Mouse (Mus musculus) neural tube, embryonic 11.5 days (tissue): ENCODE results near the gene Nubp2. TPM values are rescaled to one million over a fixed set of nuclear protein-coding genes. Genes with fewer than 3 reads are reported as not detected.
A peak's percentile ranks its signal among the peaks of the same experiment; 100 is the strongest.

Experiments
- ATAC-seq: fragments of 200-750 bp; cut with Nextera tagmentation; 2 replicates; pipeline ENCODE4 v1.8.0; 2017; ENCODE audit warnings: moderate number of reproducible peaks, mild to moderate bottlenecking, moderate TSS enrichment, moderate library complexity; ENCODE audit not compliant: insufficient read depth, low FRiP score, low TSS enrichment
- DNase-seq: peaks from one replicate; pipeline ENCODE4 v3.0.0-alpha.2; 2015; ENCODE audit warnings: low spot score
- H3K27ac ChIP-seq: fragments of 300-500 bp; sonication (generic); 2 replicates; pipeline ENCODE4 v1.5.1; 2014; ENCODE audit warnings: low read depth, mild to moderate bottlenecking, low read length
- H3K27me3 ChIP-seq: fragments of 300-500 bp; sonication (generic); 2 replicates; pipeline ENCODE4 v1.6.1; 2014; ENCODE audit warnings: mild to moderate bottlenecking, low read length, mixed read lengths; ENCODE audit not compliant: control insufficient read depth, insufficient read depth
- H3K36me3 ChIP-seq: fragments of 300-500 bp; sonication (generic); 2 replicates; pipeline ENCODE4 v1.6.1; 2014; ENCODE audit warnings: mild to moderate bottlenecking, low read length, moderate library complexity, mixed read lengths; ENCODE audit not compliant: control insufficient read depth, insufficient read depth
- H3K4me1 ChIP-seq: fragments of 300-500 bp; sonication (generic); 2 replicates; pipeline ENCODE4 v1.6.1; 2014; ENCODE audit warnings: low read length, mixed read lengths; ENCODE audit not compliant: control insufficient read depth, insufficient read depth
- H3K4me2 ChIP-seq: fragments of 300-500 bp; sonication (generic); 2 replicates; pipeline ENCODE4 v1.6.1; 2014; ENCODE audit warnings: low read depth, mild to moderate bottlenecking, moderate library complexity
- H3K4me3 ChIP-seq: fragments of 300-500 bp; sonication (generic); 2 replicates; pipeline ENCODE4 v1.5.1; 2014; ENCODE audit warnings: low read depth, low read length
- H3K9ac ChIP-seq: fragments of 300-500 bp; sonication (generic); 2 replicates; pipeline ENCODE4 v1.6.1; 2014; ENCODE audit warnings: mild to moderate bottlenecking, low read length
- H3K9me3 ChIP-seq: fragments of 300-500 bp; sonication (generic); 2 replicates; pipeline ENCODE4 v1.6.1; 2016; ENCODE audit warnings: low read length; ENCODE audit not compliant: control insufficient read depth
- WGBS: fragments of 180-500 bp; shearing (Covaris S2); extraction: QIAGEN DNeasy Blood & Tissue Kit; methylation state at CpG from one replicate; pipeline ENCODE4 v1.1.7; 2014; 5-methylcytosine and 5-hydroxymethylcytosine counted together
- polyA plus RNA-seq: library from polyadenylated mRNA; unstranded; fragments of >200 nt; fragmentation: Nextera tagmentation; extraction: Ambion mirVana; gene quantifications from 2 replicates; pipeline ENCODE4 v1.2.1, GENCODE M21; 2014

Nubp2 gene
- polyA plus RNA-seq, 1 experiment from 2014 or later = 88.8 TPM

- H3K36me3 ChIP-seq = no peaks in the 10 kb centered on the region
- H3K4me3 ChIP-seq = no peak overlapping the region
- H3K4me2 ChIP-seq = peak overlapping the region; percentile 81; the same call in 1 of the 2 replicates
- no peak for DNase-seq
- no peaks in the 10 kb centered on the region for H3K9me3 ChIP-seq
- no peaks in the 10 kb centered on the region for H3K27me3 ChIP-seq
- ATAC-seq = no peak
- peaks cover 2% of the 10 kb centered on the region; the same call in 1 of the 2 replicates for H3K4me1 ChIP-seq
- no peak overlapping the region for H3K9ac ChIP-seq
- H3K27ac ChIP-seq = no peak overlapping the region
These were observed 37.5 kb downstream of the Nubp2 start for GRCm38 (mm10) chr17:24848600-24849031.

GRCm38 (mm10) chr17:24847386-24847785 is 38.8 kb downstream of the Nubp2 start:
- ATAC-seq (no peak), DNase-seq (no peak)
- Histone ChIP-seq H3K27ac (no peak overlapping the region), H3K9me3 (no peaks in the 10 kb centered on the region), H3K36me3 (no peaks in the 10 kb centered on the region), H3K4me2 (no peak overlapping the region), H3K4me3 (no peak overlapping the region), H3K9ac (no peak overlapping the region), H3K27me3 (no peaks in the 10 kb centered on the region), H3K4me1 (peaks cover 2% of the 10 kb centered on the region; the same call in 1 of the 2 replicates)
- WGBS = 89% methylated on average over 1 of the region's 1 CpGs

GRCm38 (mm10) chr17:24844525-24844924 is 41.6 kb downstream of the Nubp2 start:
- Histone ChIP-seq H3K4me2 (no peak overlapping the region), H3K9me3 (no peaks in the 10 kb centered on the region), H3K27ac (no peak overlapping the region), H3K9ac (no peak overlapping the region), H3K4me1 (peaks cover 2% of the 10 kb centered on the region; the same call in 1 of the 2 replicates), H3K36me3 (no peaks in the 10 kb centered on the region), H3K27me3 (no peaks in the 10 kb centered on the region), H3K4me3 (no peak overlapping the region)
- WGBS = 46% methylated on average over 9 of the region's 9 CpGs
- DNase-seq (no peak), ATAC-seq (no peak)

- H3K9ac ChIP-seq = no peak overlapping the region
- 57% methylated on average over 2 of the region's 2 CpGs for WGBS
- H3K36me3 ChIP-seq = no peaks in the 10 kb centered on the region
- ATAC-seq = no peak
- DNase-seq = no peak
- H3K9me3 ChIP-seq = no peaks in the 10 kb centered on the region
- H3K4me3 ChIP-seq = no peak overlapping the region
- no peaks in the 10 kb centered on the region for H3K27me3 ChIP-seq
- H3K27ac ChIP-seq = no peak overlapping the region
- no peaks in the 10 kb centered on the region for H3K4me1 ChIP-seq
- no peak overlapping the region for H3K4me2 ChIP-seq
These were observed 43.5 kb downstream of the Nubp2 start for GRCm38 (mm10) chr17:24842631-24843030.

- Histone ChIP-seq H3K36me3 (no peaks in the 10 kb centered on the region), H3K4me1 (no peaks in the 10 kb centered on the region), H3K9me3 (no peaks in the 10 kb centered on the region), H3K4me3 (no peak overlapping the region), H3K27me3 (no peaks in the 10 kb centered on the region), H3K9ac (no peak overlapping the region), H3K27ac (no peak overlapping the region), H3K4me2 (no peak overlapping the region)
- ATAC-seq (no peak), DNase-seq (no peak)
- 53% methylated on average over 4 of the region's 4 CpGs for WGBS
These were observed 45.0 kb downstream of the Nubp2 start for GRCm38 (mm10) chr17:24841133-24841532.

- Histone ChIP-seq H3K9ac (no peak overlapping the region), H3K4me1 (no peaks in the 10 kb centered on the region), H3K9me3 (no peaks in the 10 kb centered on the region), H3K27ac (no peak overlapping the region), H3K27me3 (no peaks in the 10 kb centered on the region), H3K36me3 (no peaks in the 10 kb centered on the region), H3K4me2 (no peak overlapping the region), H3K4me3 (no peak overlapping the region)
- ATAC-seq (no peak), DNase-seq (no peak)
- 66% methylated on average over 5 of the region's 5 CpGs for whole genome bisulfite sequencing
These were observed 45.8 kb downstream of the Nubp2 start for GRCm38 (mm10) chr17:24840341-24840740.

- ATAC-seq = no peak
- WGBS = 69% methylated on average over 8 of the region's 8 CpGs
- H3K4me3 ChIP-seq = no peak within 1 kb of the TSS
These were observed 46.3 kb downstream of the Nubp2 start, which contains the start of gene Hagh for GRCm38 (mm10) chr17:24839842-24840241. TSS of gene Hagh (plus strand) at chr17:24840143.

More at GRCm38 (mm10) chr17:24839842-24840241, 46.3 kb downstream of the Nubp2 start, which contains the start of gene Hagh:
- no peaks in the 10 kb centered on the region for H3K9me3 ChIP-seq
- no peak within 1 kb of the TSS for H3K9ac ChIP-seq
- H3K4me2 ChIP-seq = no peak within 1 kb of the TSS
- H3K27me3 ChIP-seq = no peaks in the 10 kb centered on the region
- H3K36me3 ChIP-seq = no peaks in the 10 kb centered on the region
- no peaks in the 10 kb centered on the region for H3K4me1 ChIP-seq
- no peak for DNase-seq
- H3K27ac ChIP-seq = no peak within 1 kb of the TSS

Other genes with a start within 250 kb of the Nubp2 start
- gene Slc9a3r2, start 236.0 kb downstream of the Nubp2 start, polyA plus RNA-seq = 36.7 and 38.8 TPM in 2 replicates
- gene Npw, start 227.9 kb downstream of the Nubp2 start, polyA plus RNA-seq = not detected in 2 replicates
- gene Zfp598, start 216.7 kb downstream of the Nubp2 start, polyA plus RNA-seq = 31.8 and 35.7 TPM in 2 replicates
- 14.6 and 18.1 TPM in 2 replicates for gene Syngr3, start 196.4 kb downstream of the Nubp2 start, polyA plus RNA-seq
- 50.8 and 53.0 TPM in 2 replicates for gene Gfer, start 190.2 kb downstream of the Nubp2 start, polyA plus RNA-seq
- gene Noxo1, start 190.1 kb downstream of the Nubp2 start, polyA plus RNA-seq = 1.5 and 1.8 TPM in 2 replicates
- 110 and 131 TPM in 2 replicates for gene Tbl3, start 178.7 kb downstream of the Nubp2 start, polyA plus RNA-seq
- 0.57 TPM in 1 of 2 replicates, not detected in the other for gene Rnf151, start 168.3 kb downstream of the Nubp2 start, polyA plus RNA-seq
- gene Rps2, start 168.2 kb downstream of the Nubp2 start, polyA plus RNA-seq = 1,370 and 1,378 TPM in 2 replicates
- gene Ndufb10, start 161.9 kb downstream of the Nubp2 start, polyA plus RNA-seq = 213 and 214 TPM in 2 replicates
- not detected in 2 replicates for gene Rpl3l, start 158.5 kb downstream of the Nubp2 start, polyA plus RNA-seq
- 25.5 and 27.2 TPM in 2 replicates for gene Msrb1, start 149.7 kb downstream of the Nubp2 start, polyA plus RNA-seq
- 0.38 and 0.81 TPM in 2 replicates for gene Hs3st6, start 133.4 kb downstream of the Nubp2 start, polyA plus RNA-seq
- not detected in 2 replicates for gene Meiob, start 82.1 kb downstream of the Nubp2 start, polyA plus RNA-seq
- 32.9 and 34.5 TPM in 2 replicates for gene Hagh, start 46.2 kb downstream of the Nubp2 start, polyA plus RNA-seq
- gene Fahd1, start 36.0 kb downstream of the Nubp2 start, polyA plus RNA-seq = 16.2 and 19.0 TPM in 2 replicates
- 0.24 TPM in 1 of 2 replicates, not detected in the other for gene Igfals, start 20.4 kb downstream of the Nubp2 start, polyA plus RNA-seq
- 45.2 and 49.6 TPM in 2 replicates for gene Spsb3, start 294 bp upstream of the Nubp2 start, polyA plus RNA-seq
- gene Eme2, start 8.7 kb upstream of the Nubp2 start, polyA plus RNA-seq = 28.9 and 29.7 TPM in 2 replicates
- gene Mrps34, start 8.8 kb upstream of the Nubp2 start, polyA plus RNA-seq = 75.3 and 81.6 TPM in 2 replicates
- 38.4 and 57.1 TPM in 2 replicates for gene Nme3, start 10.2 kb upstream of the Nubp2 start, polyA plus RNA-seq
- 47.8 and 57.5 TPM in 2 replicates for gene Mapk8ip3, start 50.6 kb upstream of the Nubp2 start, polyA plus RNA-seq
- 203 and 204 TPM in 2 replicates for gene Jpt2, start 74.3 kb upstream of the Nubp2 start, polyA plus RNA-seq
- gene Cramp1l, start 129.4 kb upstream of the Nubp2 start, polyA plus RNA-seq = 11.9 and 12.6 TPM in 2 replicates
- gene Ift140, start 129.7 kb upstream of the Nubp2 start, polyA plus RNA-seq = 21.9 and 25.8 TPM in 2 replicates
- gene Tmem204, start 197.2 kb upstream of the Nubp2 start, polyA plus RNA-seq = 11.4 and 13.3 TPM in 2 replicates
- 29.9 and 31.8 TPM in 2 replicates for gene Telo2, start 229.6 kb upstream of the Nubp2 start, polyA plus RNA-seq
- not detected in 2 replicates for gene Ptx4, start 234.4 kb upstream of the Nubp2 start, polyA plus RNA-seq
- gene Clcn7, start 247.0 kb upstream of the Nubp2 start, polyA plus RNA-seq = 20.5 and 22.4 TPM in 2 replicates